Mouse (Mus musculus) small intestine, adult 2 months (tissue): ENCODE data around the gene Gimap3.

ENCODE experiments used
- CTCF ChIP-seq: fragments of 200-500 bp; IDR thresholded peaks from 2 replicates; pipeline ENCODE4 v1.5.1; 2012; ENCODE audit warnings: low read depth, mild to moderate bottlenecking, control low read depth, inconsistent platforms, low read length, moderate library complexity, mixed read lengths; ENCODE audit not compliant: insufficient replicate concordance, insufficient read length; ENCODE audit errors: extremely low read depth
- POLR2A ChIP-seq: fragments of 200-500 bp; IDR thresholded peaks from 2 replicates; pipeline ENCODE4 v1.6.1; 2012; ENCODE audit warnings: low read depth, mild to moderate bottlenecking, control low read depth, inconsistent platforms, low read length, moderate library complexity

- TF ChIP-seq CTCF (no peak), POLR2A (no peak)
These were observed 6.9 kb downstream of the Gimap3 start for GRCm38 (mm10) chr6:48763567-48764270.
